Mouse (Mus musculus): Measurements from ENCODE around the gene Ntn1. TPM values are rescaled to one million over a fixed set of nuclear protein-coding genes. Genes with fewer than 3 reads are reported as not detected.

The Ntn1 gene
- polyA plus RNA-seq, 1 experiment from 2014 or later = 4.8 TPM

DNA sequence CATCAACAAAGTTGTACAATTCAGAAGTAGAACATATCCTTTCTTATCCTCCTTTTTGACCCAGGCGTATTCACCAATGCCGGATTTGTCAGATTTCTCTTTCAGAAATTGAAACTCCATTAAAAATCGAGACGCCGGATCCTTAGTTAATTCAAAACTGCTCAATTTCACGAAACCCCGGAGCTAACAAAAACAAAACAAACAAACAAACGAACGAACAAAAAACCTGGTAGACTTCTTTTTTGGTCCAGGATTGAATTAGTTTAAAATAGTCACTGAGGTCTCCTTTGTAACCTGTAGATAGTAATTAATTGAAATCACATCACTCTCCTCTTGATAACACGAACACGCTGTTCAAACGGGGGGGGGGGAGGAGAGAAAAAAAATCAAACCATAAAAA lies 16.5 kb downstream of the Ntn1 start:
- Histone ChIP-seq H3K4me1 (replicated peaks; ENCODE audit: control insufficient read depth, insufficient read depth, low read length) (peaks cover 19% of the 10 kb centered on the region; the same call in 1 of the 2 replicates), H3K9ac (ENCODE audit: low read length) (peak overlapping the region; percentile 78), H3K36me3 (ENCODE audit: control insufficient read depth, insufficient read depth, low read length) (no peaks in the 10 kb centered on the region), H3K4me2 (ENCODE audit: low read depth, low read length, severe bottlenecking) (peak overlapping the region; percentile 88), H3K27me3 (ENCODE audit: control insufficient read depth, insufficient read depth, low read length) (peaks cover 41% of the 10 kb centered on the region), H3K4me3 (ENCODE audit: low read depth, low read length) (peak overlapping the region; percentile 63), H3K9me3 (ENCODE audit: control insufficient read depth, low read length) (no peaks in the 10 kb centered on the region), H3K27ac (ENCODE audit: low read depth, low read length) (no peak overlapping the region)
- WGBS = 2% methylated on average over 12 of the region's 12 CpGs
- ATAC-seq (replicated peaks; ENCODE audit: low FRiP score) (no peak), DNase-seq (ENCODE audit: low spot score) (no peak)

DNA sequence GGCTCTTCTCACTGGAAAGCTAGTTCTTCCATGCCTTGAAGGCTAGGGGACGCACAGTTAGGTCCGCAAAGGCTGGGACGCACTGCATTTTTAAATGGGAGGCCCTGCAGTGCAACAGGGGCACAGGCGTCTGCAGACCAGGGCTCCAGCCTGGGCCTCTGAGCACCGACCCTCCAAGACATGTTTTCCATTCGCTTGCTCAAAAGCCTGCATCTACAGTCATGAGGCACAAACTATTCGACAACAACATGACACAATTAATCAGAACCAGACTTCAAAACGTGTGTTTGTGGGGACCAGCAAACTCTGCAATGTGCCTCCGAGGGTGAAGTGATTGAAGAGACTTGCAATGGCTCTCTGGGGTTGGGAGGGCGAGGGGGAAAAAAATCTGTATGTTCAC lies 17.1 kb downstream of the Ntn1 start:
- H3K4me3 ChIP-seq (ENCODE audit: low read depth, low read length) = peak overlapping the region; percentile 63
- H3K4me2 ChIP-seq (ENCODE audit: low read depth, low read length, severe bottlenecking) = peak overlapping the region; percentile 88; the same call in 1 of the 2 replicates
- no peak for DNase-seq (ENCODE audit: low spot score)
- 0 out of 2 replicates have a peak overlapping the region, but pooled peaks have one; percentile 9 for H3K9ac ChIP-seq (ENCODE audit: low read length)
- no peaks in the 10 kb centered on the region for H3K9me3 ChIP-seq (ENCODE audit: control insufficient read depth, low read length)
- no peaks in the 10 kb centered on the region for H3K36me3 ChIP-seq (ENCODE audit: control insufficient read depth, insufficient read depth, low read length)
- peaks cover 41% of the 10 kb centered on the region for H3K27me3 ChIP-seq (ENCODE audit: control insufficient read depth, insufficient read depth, low read length)
- 2% methylated on average over 10 of the region's 10 CpGs for WGBS
- H3K4me1 ChIP-seq (replicated peaks; ENCODE audit: control insufficient read depth, insufficient read depth, low read length) = peaks cover 25% of the 10 kb centered on the region
- no peak overlapping the region for H3K27ac ChIP-seq (ENCODE audit: low read depth, low read length)
- no peak for ATAC-seq (replicated peaks; ENCODE audit: low FRiP score)

DNA sequence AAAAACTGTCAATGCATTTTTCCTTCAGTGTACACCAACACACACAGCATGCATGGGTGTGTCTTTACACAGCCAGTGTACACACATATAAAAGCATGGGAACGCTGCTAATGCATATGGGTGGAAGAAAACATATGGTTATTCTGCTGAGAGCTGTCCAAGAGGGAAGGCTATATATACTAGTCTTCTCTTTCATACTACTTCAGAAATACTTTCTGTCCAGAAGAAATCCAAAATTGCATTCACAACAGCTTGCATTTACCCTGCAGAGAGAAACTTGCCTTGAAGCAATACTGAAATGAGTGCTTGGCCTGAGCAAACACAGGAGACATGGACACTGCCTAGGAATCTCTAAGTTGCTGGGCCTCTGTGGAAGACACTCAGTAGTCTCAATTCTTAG lies 18.8 kb downstream of the Ntn1 start:
- DNase-seq (ENCODE audit: low spot score) = no peak
- Histone ChIP-seq H3K9ac (ENCODE audit: low read length) (no peak overlapping the region), H3K4me3 (ENCODE audit: low read depth, low read length) (no peak overlapping the region), H3K9me3 (ENCODE audit: control insufficient read depth, low read length) (no peaks in the 10 kb centered on the region), H3K4me2 (ENCODE audit: low read depth, low read length, severe bottlenecking) (no peak overlapping the region), H3K27me3 (ENCODE audit: control insufficient read depth, insufficient read depth, low read length) (peaks cover 31% of the 10 kb centered on the region), H3K27ac (ENCODE audit: low read depth, low read length) (no peak overlapping the region), H3K4me1 (replicated peaks; ENCODE audit: control insufficient read depth, insufficient read depth, low read length) (peaks cover 29% of the 10 kb centered on the region), H3K36me3 (ENCODE audit: control insufficient read depth, insufficient read depth, low read length) (no peaks in the 10 kb centered on the region)
- 79% methylated on average over 1 of the region's 1 CpGs for WGBS
- ATAC-seq (replicated peaks; ENCODE audit: low FRiP score) = no peak

DNA sequence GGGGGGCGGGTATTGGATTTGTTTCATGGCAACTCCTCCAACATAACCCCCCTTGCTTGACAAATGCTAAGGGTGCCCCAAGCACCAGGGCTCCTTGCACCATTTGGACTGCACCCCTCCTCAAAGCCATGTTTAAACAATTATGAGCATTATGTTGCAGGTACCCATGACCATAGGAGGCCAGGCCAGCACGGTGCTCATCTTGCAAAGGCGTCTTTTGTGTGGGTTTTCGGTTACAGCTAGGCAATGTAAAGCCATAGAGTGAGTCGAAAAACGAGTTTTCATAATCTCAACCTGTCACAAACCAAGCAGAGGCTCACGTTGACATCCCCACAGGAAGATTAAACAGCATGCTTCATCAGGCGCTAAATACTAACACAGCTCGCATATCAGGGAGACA lies 19.3 kb downstream of the Ntn1 start:
- DNase-seq (ENCODE audit: low spot score) (no peak), ATAC-seq (replicated peaks; ENCODE audit: low FRiP score) (no peak)
- Histone ChIP-seq H3K36me3 (ENCODE audit: control insufficient read depth, insufficient read depth, low read length) (no peaks in the 10 kb centered on the region), H3K9me3 (ENCODE audit: control insufficient read depth, low read length) (no peaks in the 10 kb centered on the region), H3K4me1 (replicated peaks; ENCODE audit: control insufficient read depth, insufficient read depth, low read length) (peaks cover 29% of the 10 kb centered on the region), H3K27me3 (ENCODE audit: control insufficient read depth, insufficient read depth, low read length) (peaks cover 28% of the 10 kb centered on the region), H3K4me2 (ENCODE audit: low read depth, low read length, severe bottlenecking) (no peak overlapping the region), H3K9ac (ENCODE audit: low read length) (no peak overlapping the region), H3K4me3 (ENCODE audit: low read depth, low read length) (no peak overlapping the region), H3K27ac (ENCODE audit: low read depth, low read length) (no peak overlapping the region)
- WGBS = 67% methylated on average over 9 of the region's 9 CpGs

DNA sequence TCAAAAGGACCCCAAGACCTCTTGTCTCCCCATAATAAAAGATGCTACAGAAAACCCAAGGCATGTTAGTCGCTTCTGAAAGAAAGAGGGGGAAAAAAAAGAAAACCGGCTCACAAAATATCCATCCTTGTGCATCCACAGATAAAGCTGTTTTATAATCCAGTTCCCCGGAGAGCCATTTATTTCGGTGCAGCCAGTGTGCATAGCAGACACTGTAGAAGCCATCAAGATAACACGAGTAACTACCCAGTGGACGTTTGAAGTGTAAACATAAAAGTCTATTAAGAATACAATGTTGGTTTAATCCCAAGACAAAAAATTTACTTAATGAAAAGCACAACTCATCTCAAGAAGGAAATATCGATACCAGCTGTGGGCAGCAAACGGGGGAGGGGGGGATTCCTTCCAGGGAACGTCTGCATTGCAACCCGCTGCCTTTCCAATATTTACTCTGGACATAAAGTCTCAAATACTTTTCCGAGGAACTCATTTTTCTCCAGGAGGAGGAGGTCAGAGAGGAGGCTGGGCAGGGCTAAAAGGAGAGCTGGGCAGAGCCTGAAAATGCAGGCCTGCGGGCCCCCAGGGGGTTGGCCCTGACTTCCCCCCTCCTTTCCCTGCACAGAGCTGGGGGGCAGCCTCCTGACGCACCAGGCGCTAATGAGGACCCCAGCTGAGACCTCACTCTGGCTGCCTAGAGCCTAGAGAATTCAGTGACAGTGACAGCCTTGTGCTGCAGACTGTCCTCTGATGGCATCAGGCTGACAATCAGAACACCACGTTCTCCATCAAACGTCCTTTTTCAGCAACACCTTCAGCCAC lies 21.5 kb downstream of the Ntn1 start:
- H3K4me3 ChIP-seq (ENCODE audit: low read depth, low read length) = no peak overlapping the region
- ATAC-seq (replicated peaks; ENCODE audit: low FRiP score) = no peak
- H3K4me1 ChIP-seq (replicated peaks; ENCODE audit: control insufficient read depth, insufficient read depth, low read length) = peaks cover 19% of the 10 kb centered on the region
- peak; percentile 67 for DNase-seq (ENCODE audit: low spot score)
- H3K9me3 ChIP-seq (ENCODE audit: control insufficient read depth, low read length) = no peaks in the 10 kb centered on the region
- peaks cover 12% of the 10 kb centered on the region for H3K27me3 ChIP-seq (ENCODE audit: control insufficient read depth, insufficient read depth, low read length)
- peak overlapping the region; percentile 3; the same call in 1 of the 2 replicates for H3K9ac ChIP-seq (ENCODE audit: low read length)
- H3K27ac ChIP-seq (ENCODE audit: low read depth, low read length) = peak overlapping the region; percentile 26; the same call in 1 of the 2 replicates
- H3K36me3 ChIP-seq (ENCODE audit: control insufficient read depth, insufficient read depth, low read length) = no peaks in the 10 kb centered on the region
- 5% methylated on average over 16 of the region's 16 CpGs for WGBS
- peak overlapping the region; percentile 22; the same call in 1 of the 2 replicates for H3K4me2 ChIP-seq (ENCODE audit: low read depth, low read length, severe bottlenecking)

DNA sequence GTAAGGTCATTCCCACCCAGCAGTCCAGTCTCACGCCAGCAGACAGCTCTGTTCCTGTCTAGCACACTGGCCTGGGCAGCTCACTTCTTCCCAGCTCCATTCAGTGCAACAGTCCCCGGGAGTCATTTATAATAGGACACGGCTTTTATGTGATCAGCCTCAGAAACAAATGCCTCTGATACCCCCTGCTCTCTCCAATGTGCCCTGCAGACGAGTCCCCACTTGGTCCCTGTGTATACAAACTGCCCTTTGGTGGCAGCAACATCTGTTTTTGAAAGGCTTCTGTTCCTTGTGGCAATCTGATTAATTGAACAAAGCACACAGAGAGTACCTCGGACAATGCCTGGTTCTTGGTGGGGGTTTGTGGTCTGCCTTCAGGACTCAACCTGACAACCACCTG lies 22.2 kb downstream of the Ntn1 start:
- Histone ChIP-seq H3K4me3 (ENCODE audit: low read depth, low read length) (no peak overlapping the region), H3K4me1 (replicated peaks; ENCODE audit: control insufficient read depth, insufficient read depth, low read length) (peaks cover 19% of the 10 kb centered on the region), H3K36me3 (ENCODE audit: control insufficient read depth, insufficient read depth, low read length) (no peaks in the 10 kb centered on the region), H3K9me3 (ENCODE audit: control insufficient read depth, low read length) (no peaks in the 10 kb centered on the region), H3K9ac (ENCODE audit: low read length) (no peak overlapping the region), H3K4me2 (ENCODE audit: low read depth, low read length, severe bottlenecking) (peak overlapping the region; percentile 22; the same call in 1 of the 2 replicates), H3K27me3 (ENCODE audit: control insufficient read depth, insufficient read depth, low read length) (peaks cover 11% of the 10 kb centered on the region), H3K27ac (ENCODE audit: low read depth, low read length) (peak overlapping the region; percentile 26; the same call in 1 of the 2 replicates)
- 3% methylated on average over 5 of the region's 5 CpGs for WGBS
- ATAC-seq (replicated peaks; ENCODE audit: low FRiP score) (no peak), DNase-seq (ENCODE audit: low spot score) (no peak)

DNA sequence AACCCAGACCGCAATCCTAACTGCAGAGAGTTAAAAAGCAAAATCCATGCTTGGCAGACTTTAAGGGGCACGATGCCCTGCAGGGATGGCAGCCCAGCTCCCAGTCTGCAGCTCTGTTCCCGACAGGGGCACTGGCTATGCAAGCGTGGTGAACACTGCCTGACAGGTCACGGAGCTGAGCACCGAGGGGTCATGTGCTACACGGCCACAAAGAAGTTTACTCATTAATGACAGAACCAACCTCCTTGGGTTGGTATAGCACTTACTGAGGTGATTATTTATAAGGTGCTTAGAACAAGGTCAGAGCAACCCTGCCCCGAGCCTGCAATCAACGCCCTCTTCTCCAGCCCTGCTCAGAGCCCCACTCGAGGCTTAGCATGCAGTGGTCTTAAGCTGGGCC lies 27.5 kb downstream of the Ntn1 start:
- Histone ChIP-seq H3K36me3 (ENCODE audit: control insufficient read depth, insufficient read depth, low read length) (no peaks in the 10 kb centered on the region), H3K27ac (ENCODE audit: low read depth, low read length) (no peak overlapping the region), H3K4me2 (ENCODE audit: low read depth, low read length, severe bottlenecking) (no peak overlapping the region), H3K27me3 (ENCODE audit: control insufficient read depth, insufficient read depth, low read length) (peaks cover 3% of the 10 kb centered on the region; the same call in 1 of the 2 replicates), H3K9ac (ENCODE audit: low read length) (no peak overlapping the region), H3K4me1 (replicated peaks; ENCODE audit: control insufficient read depth, insufficient read depth, low read length) (no peaks in the 10 kb centered on the region), H3K9me3 (ENCODE audit: control insufficient read depth, low read length) (no peaks in the 10 kb centered on the region), H3K4me3 (ENCODE audit: low read depth, low read length) (no peak overlapping the region)
- ATAC-seq (replicated peaks; ENCODE audit: low FRiP score) = no peak
- WGBS = 69% methylated on average over 10 of the region's 10 CpGs
- DNase-seq (ENCODE audit: low spot score) = no peak

DNA sequence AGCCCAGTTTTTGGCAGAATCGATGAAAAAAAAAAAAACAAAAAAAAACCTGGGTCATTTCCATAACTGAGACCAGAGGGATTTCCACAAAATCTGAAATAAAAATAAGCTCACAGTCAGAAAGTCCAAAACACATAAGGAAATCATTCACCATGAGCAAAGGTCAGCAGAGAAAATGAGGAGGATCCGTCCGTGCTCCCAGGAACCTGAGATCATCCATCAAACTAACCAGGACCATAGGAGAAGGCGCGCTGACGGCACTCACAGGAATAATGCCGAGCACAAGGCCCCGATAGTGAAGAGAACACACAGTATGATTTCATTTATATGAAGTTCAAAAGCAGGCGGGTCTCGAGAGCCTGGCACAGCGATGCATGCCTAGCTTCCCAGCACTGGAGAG lies 29.0 kb downstream of the Ntn1 start:
- DNase-seq (ENCODE audit: low spot score) = no peak
- H3K27me3 ChIP-seq (ENCODE audit: control insufficient read depth, insufficient read depth, low read length) = no peaks in the 10 kb centered on the region
- no peak overlapping the region for H3K27ac ChIP-seq (ENCODE audit: low read depth, low read length)
- H3K4me2 ChIP-seq (ENCODE audit: low read depth, low read length, severe bottlenecking) = no peak overlapping the region
- WGBS = 81% methylated on average over 11 of the region's 11 CpGs
- no peaks in the 10 kb centered on the region for H3K9me3 ChIP-seq (ENCODE audit: control insufficient read depth, low read length)
- no peak for ATAC-seq (replicated peaks; ENCODE audit: low FRiP score)
- no peak overlapping the region for H3K4me3 ChIP-seq (ENCODE audit: low read depth, low read length)
- no peaks in the 10 kb centered on the region for H3K36me3 ChIP-seq (ENCODE audit: control insufficient read depth, insufficient read depth, low read length)
- H3K4me1 ChIP-seq (replicated peaks; ENCODE audit: control insufficient read depth, insufficient read depth, low read length) = no peaks in the 10 kb centered on the region
- no peak overlapping the region for H3K9ac ChIP-seq (ENCODE audit: low read length)

DNA sequence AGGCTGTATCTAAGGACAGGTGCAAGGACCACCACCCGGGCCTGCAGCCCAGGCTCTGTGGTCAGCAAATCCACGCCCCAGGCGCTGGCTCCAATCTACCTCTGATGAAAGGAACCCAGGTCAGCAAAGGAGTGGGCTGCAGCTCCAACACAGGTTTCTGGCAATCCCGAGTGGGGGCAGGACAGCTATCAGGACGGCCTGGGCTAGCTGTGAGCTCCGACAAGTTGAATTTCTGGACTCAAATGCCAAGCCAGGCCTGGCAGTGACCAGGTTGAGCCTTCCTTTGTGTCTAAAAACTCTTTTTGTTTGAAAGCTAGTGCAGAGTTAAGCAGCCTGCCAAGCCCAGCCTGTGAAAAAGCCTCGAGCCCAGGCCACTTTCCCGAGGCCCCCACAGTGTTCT lies 43.7 kb downstream of the Ntn1 start:
- Histone ChIP-seq H3K4me2 (ENCODE audit: low read depth, low read length, severe bottlenecking) (no peak overlapping the region), H3K4me1 (replicated peaks; ENCODE audit: control insufficient read depth, insufficient read depth, low read length) (no peaks in the 10 kb centered on the region), H3K4me3 (ENCODE audit: low read depth, low read length) (no peak overlapping the region), H3K9me3 (ENCODE audit: control insufficient read depth, low read length) (no peaks in the 10 kb centered on the region), H3K36me3 (ENCODE audit: control insufficient read depth, insufficient read depth, low read length) (no peaks in the 10 kb centered on the region), H3K27me3 (ENCODE audit: control insufficient read depth, insufficient read depth, low read length) (no peaks in the 10 kb centered on the region), H3K9ac (ENCODE audit: low read length) (no peak overlapping the region), H3K27ac (ENCODE audit: low read depth, low read length) (no peak overlapping the region)
- WGBS = 67% methylated on average over 8 of the region's 8 CpGs
- ATAC-seq (replicated peaks; ENCODE audit: low FRiP score) = no peak
- no peak for DNase-seq (ENCODE audit: low spot score)

All from forebrain, embryonic 11.5 days (tissue).